Mouse (Mus musculus) neutrophil, adult 83 days (primary cell): ENCODE data around the gene Ppp2r3d. TPM values are rescaled to one million over a fixed set of nuclear protein-coding genes. Genes with fewer than 3 reads are reported as not detected.

Source experiments
- total RNA-seq, 2 experiments: library from RNA; stranded (reverse); gene quantifications; one replicate each; pipeline ENCODE4 v1.2.4; 2023

Ppp2r3d gene
- 100 to 1,000 TPM; 139 to 147 TPM for total RNA-seq

DNA sequence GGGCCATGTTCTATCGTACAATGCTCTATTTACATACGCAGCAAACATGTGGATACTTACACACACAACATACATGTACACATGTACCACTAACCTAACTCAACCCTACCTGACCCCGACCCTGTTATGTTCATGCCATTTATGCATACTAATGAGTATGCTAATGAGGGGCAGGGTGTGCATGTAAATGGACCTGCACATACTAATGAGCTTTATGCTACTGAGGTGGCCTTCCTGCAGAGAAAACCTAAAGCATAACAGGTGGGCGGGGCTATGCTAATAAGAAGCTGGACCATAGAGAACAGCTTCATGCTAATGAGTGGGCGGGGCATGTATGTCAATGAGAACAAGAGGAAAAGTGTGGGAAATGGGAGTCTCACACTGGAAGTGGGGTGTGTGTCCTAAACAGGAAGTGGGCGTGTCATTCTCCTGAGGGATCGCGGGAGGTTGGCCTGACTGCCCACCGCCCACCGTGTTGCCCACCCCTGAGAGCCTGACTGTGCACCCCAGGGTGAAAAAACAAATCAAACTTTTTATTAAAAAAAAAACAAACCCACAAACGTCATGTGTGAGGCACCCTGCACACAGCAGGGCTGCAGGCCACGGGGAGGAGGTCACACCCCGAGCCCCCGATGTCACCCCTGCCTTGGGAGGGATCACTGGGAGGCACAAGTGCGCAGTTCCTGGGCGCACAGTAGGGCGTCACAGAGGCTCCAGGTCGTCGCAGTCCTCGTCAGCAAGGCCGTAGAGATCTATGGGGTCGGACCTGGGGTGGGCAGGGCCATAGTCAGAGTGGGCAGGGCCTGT is at the start of gene Ppp2r3d:
Gene Ppp2r3d (minus strand): TSS at position 803 of the 807 bp plus-strand sequence.

DNA sequence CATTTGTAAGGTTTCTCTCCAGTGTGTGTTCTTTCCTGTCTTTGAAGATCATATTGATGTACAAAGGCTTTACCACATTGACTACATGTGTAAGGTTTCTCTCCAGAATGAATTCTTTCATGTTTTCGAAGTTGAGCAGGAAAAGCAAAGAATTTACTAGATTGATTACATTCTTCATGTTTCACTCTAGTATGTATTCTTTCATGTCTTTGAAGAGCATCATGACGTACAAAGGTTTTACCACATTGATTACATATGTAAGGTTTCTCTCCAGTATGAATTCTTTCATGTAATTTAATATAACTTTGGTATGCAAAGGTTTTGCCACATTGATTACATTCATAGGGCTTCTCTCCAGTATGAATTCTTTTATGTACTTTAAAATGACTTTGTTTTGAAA is 17.0 kb upstream of the Ppp2r3d start, which contains the start of gene Gm21836:
Gene Gm21836 (minus strand): TSS at position 101 of the 400 bp plus-strand sequence.

Other genes starting within 250 kb of the Ppp2r3d start
- gene 2010315B03Rik, start 164.2 kb downstream of the Ppp2r3d start, total RNA-seq = 1 to 10 TPM; 8.3 TPM
- gene Gm21836, start 16.9 kb upstream of the Ppp2r3d start, total RNA-seq = not detected